Mouse (Mus musculus): ENCODE measurements around the gene Cldn10. TPM values are rescaled to one million over a fixed set of nuclear protein-coding genes. Genes with fewer than 3 reads are reported as not detected.

The Cldn10 gene
- polyA plus RNA-seq, 1 experiment: 0.89 TPM

- 17% methylated on average over 6 of the region's 6 CpGs for WGBS
- H3K36me3 ChIP-seq (ENCODE audit: control insufficient read depth, insufficient read depth, low read length): no peaks in the 10 kb centered on the region
- peak; percentile 37 for DNase-seq
- H3K4me3 ChIP-seq (ENCODE audit: control insufficient read depth, insufficient read depth, low read length): no peak overlapping the region
- TF ChIP-seq POLR2A (IDR thresholded peaks at IDR 0.05; ENCODE audit: control insufficient read depth, extremely low read depth, insufficient read depth, low read length, poor library complexity): no peak
- TF ChIP-seq CTCF (IDR thresholded peaks at IDR 0.05; ENCODE audit: borderline replicate concordance, control insufficient read depth, extremely low read depth, insufficient read depth, low read length, poor library complexity): no peak
- H3K27me3 ChIP-seq (ENCODE audit: control insufficient read depth, insufficient read depth, low read length): no peaks in the 10 kb centered on the region
- peaks cover 64% of the 10 kb centered on the region for H3K4me1 ChIP-seq (replicated peaks; ENCODE audit: control insufficient read depth, insufficient read depth, low read length)
- peak overlapping the region; percentile 65 for H3K27ac ChIP-seq (ENCODE audit: control insufficient read depth, insufficient read depth, low read length)
Observed at GRCm38 (mm10) chr14:118793416-118793815, 5.7 kb downstream of the Cldn10 start.

DNA sequence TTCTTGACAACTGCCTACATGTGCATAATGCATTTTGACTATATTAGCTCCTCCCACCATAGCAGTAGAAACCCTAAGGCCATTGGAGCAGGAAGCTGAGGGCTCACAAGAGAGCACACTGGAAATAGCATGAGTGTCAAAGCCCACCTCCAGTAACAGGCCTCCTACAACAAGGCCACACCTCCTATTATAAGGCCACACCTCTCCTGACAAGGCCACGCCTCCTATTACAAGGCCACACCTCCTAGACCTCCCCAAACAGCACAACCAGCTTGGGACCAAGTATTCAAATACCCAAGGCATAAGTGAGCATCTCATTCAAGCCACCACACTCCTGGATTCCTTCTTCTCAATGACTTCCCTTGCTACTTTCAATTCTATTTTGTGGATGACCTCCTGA, 6.5 kb downstream of the Cldn10 start:
- no peaks in the 10 kb centered on the region for H3K36me3 ChIP-seq (ENCODE audit: control insufficient read depth, insufficient read depth, low read length)
- DNase-seq: no peak
- peaks cover 72% of the 10 kb centered on the region for H3K4me1 ChIP-seq (replicated peaks; ENCODE audit: control insufficient read depth, insufficient read depth, low read length)
- H3K4me3 ChIP-seq (ENCODE audit: control insufficient read depth, insufficient read depth, low read length): no peak overlapping the region
- H3K27ac ChIP-seq (ENCODE audit: control insufficient read depth, insufficient read depth, low read length): peak overlapping the region; percentile 7; the same call in 1 of the 2 replicates
- no peaks in the 10 kb centered on the region for H3K27me3 ChIP-seq (ENCODE audit: control insufficient read depth, insufficient read depth, low read length)
- TF ChIP-seq POLR2A (IDR thresholded peaks at IDR 0.05; ENCODE audit: control insufficient read depth, extremely low read depth, insufficient read depth, low read length, poor library complexity): no peak
- no peak for TF ChIP-seq CTCF (IDR thresholded peaks at IDR 0.05; ENCODE audit: borderline replicate concordance, control insufficient read depth, extremely low read depth, insufficient read depth, low read length, poor library complexity)
- WGBS: 86% methylated on average over 1 of the region's 1 CpGs

DNA sequence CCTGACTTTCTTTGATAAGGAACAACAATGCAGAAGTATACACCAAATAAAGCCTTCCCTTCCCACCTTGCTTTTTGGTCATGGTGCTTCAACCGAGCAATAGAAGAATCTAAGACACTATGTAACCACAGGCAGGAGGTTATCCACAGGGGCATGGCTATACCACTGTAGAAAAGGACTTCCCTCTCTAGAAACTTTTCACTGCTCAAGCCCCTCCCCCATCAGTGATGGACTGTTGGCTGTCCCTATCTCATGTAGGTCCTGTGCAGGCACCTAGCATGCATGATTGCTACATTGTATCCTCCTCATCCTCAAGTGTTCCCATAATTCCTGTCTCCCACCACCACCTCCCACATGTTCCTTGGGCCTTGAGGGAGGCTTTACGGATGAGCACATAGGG, 7.2 kb downstream of the Cldn10 start:
- DNase-seq: no peak
- Histone ChIP-seq H3K27me3 (ENCODE audit: control insufficient read depth, insufficient read depth, low read length) (no peaks in the 10 kb centered on the region), H3K4me1 (replicated peaks; ENCODE audit: control insufficient read depth, insufficient read depth, low read length) (peaks cover 73% of the 10 kb centered on the region), H3K27ac (ENCODE audit: control insufficient read depth, insufficient read depth, low read length) (peak overlapping the region; percentile 99), H3K4me3 (ENCODE audit: control insufficient read depth, insufficient read depth, low read length) (no peak overlapping the region), H3K36me3 (ENCODE audit: control insufficient read depth, insufficient read depth, low read length) (no peaks in the 10 kb centered on the region)
- WGBS: 59% methylated on average over 2 of the region's 2 CpGs
- no peak for TF ChIP-seq CTCF (IDR thresholded peaks at IDR 0.05; ENCODE audit: borderline replicate concordance, control insufficient read depth, extremely low read depth, insufficient read depth, low read length, poor library complexity)
- TF ChIP-seq POLR2A (IDR thresholded peaks at IDR 0.05; ENCODE audit: control insufficient read depth, extremely low read depth, insufficient read depth, low read length, poor library complexity): no peak

DNA sequence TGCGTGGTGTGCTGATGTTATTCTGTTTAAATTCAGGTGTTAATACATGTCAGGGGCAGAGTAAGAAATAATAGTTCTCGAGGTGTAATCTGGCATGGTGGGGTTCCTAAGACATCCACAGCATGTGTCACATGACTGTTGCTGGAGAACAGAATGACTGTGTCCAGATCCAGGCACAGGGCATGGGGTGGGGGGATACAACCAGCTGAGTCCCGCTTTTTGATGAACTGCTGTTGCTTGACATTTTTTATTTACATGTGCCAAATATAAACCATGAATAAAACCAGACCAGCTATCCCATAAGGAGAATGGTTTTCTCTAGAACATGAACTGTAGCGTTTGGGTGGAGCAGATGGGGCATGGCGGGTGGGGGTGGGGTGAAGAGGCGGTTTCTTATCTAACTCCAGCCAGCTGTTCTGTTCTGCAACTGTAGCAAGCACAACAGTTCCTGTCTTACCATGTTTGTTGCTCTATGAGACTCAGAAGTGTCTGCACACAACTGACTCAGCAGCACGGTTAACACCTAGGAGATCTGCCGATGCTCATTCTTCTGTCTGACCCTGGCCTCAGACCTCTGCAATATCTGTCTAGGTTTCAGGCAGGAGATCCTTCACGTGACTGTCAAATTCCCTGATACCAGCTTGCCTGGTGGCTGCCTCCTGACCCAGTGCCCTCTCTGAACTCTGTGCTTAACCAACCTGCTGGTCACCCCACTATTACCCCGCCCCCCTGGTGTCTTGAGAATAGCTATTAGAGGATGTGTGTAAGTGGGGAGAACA, 8.4 kb downstream of the Cldn10 start:
- Histone ChIP-seq H3K27ac (ENCODE audit: control insufficient read depth, insufficient read depth, low read length) (peak overlapping the region; percentile 99), H3K27me3 (ENCODE audit: control insufficient read depth, insufficient read depth, low read length) (no peaks in the 10 kb centered on the region), H3K4me3 (ENCODE audit: control insufficient read depth, insufficient read depth, low read length) (peak overlapping the region; percentile 30), H3K36me3 (ENCODE audit: control insufficient read depth, insufficient read depth, low read length) (no peaks in the 10 kb centered on the region), H3K4me1 (replicated peaks; ENCODE audit: control insufficient read depth, insufficient read depth, low read length) (peaks cover 70% of the 10 kb centered on the region)
- 7% methylated on average over 10 of the region's 10 CpGs for WGBS
- peak; percentile 46 for DNase-seq
- TF ChIP-seq POLR2A (IDR thresholded peaks at IDR 0.05; ENCODE audit: control insufficient read depth, extremely low read depth, insufficient read depth, low read length, poor library complexity) (no peak), CTCF (IDR thresholded peaks at IDR 0.05; ENCODE audit: borderline replicate concordance, control insufficient read depth, extremely low read depth, insufficient read depth, low read length, poor library complexity) (no peak)

GRCm38 (mm10) chr14:118796694-118797058, 9.0 kb downstream of the Cldn10 start:
- Histone ChIP-seq H3K27me3 (ENCODE audit: control insufficient read depth, insufficient read depth, low read length) (no peaks in the 10 kb centered on the region), H3K27ac (ENCODE audit: control insufficient read depth, insufficient read depth, low read length) (peak overlapping the region; percentile 99), H3K36me3 (ENCODE audit: control insufficient read depth, insufficient read depth, low read length) (no peaks in the 10 kb centered on the region), H3K4me1 (replicated peaks; ENCODE audit: control insufficient read depth, insufficient read depth, low read length) (peaks cover 66% of the 10 kb centered on the region), H3K4me3 (ENCODE audit: control insufficient read depth, insufficient read depth, low read length) (peak overlapping the region; percentile 30)
- 8% methylated on average over 5 of the region's 5 CpGs for WGBS
- no peak for TF ChIP-seq POLR2A (IDR thresholded peaks at IDR 0.05; ENCODE audit: control insufficient read depth, extremely low read depth, insufficient read depth, low read length, poor library complexity)
- no peak for TF ChIP-seq CTCF (IDR thresholded peaks at IDR 0.05; ENCODE audit: borderline replicate concordance, control insufficient read depth, extremely low read depth, insufficient read depth, low read length, poor library complexity)
- DNase-seq: no peak

- peak overlapping the region; percentile 5; the same call in 1 of the 2 replicates for H3K27ac ChIP-seq (ENCODE audit: control insufficient read depth, insufficient read depth, low read length)
- 77% methylated on average over 9 of the region's 9 CpGs for WGBS
- peaks cover 63% of the 10 kb centered on the region for H3K4me1 ChIP-seq (replicated peaks; ENCODE audit: control insufficient read depth, insufficient read depth, low read length)
- H3K27me3 ChIP-seq (ENCODE audit: control insufficient read depth, insufficient read depth, low read length): no peaks in the 10 kb centered on the region
- DNase-seq: no peak
- H3K36me3 ChIP-seq (ENCODE audit: control insufficient read depth, insufficient read depth, low read length): no peaks in the 10 kb centered on the region
- H3K4me3 ChIP-seq (ENCODE audit: control insufficient read depth, insufficient read depth, low read length): no peak overlapping the region
- TF ChIP-seq POLR2A (IDR thresholded peaks at IDR 0.05; ENCODE audit: control insufficient read depth, extremely low read depth, insufficient read depth, low read length, poor library complexity) (no peak), CTCF (IDR thresholded peaks at IDR 0.05; ENCODE audit: borderline replicate concordance, control insufficient read depth, extremely low read depth, insufficient read depth, low read length, poor library complexity) (no peak)
Observed at GRCm38 (mm10) chr14:118797270-118797669, 9.6 kb downstream of the Cldn10 start.
